Mouse (Mus musculus) E14TG2a.4 (cell line): ENCODE results near the gene Ptprm.

ENCODE experiments used
- CTCF ChIP-seq: conservative IDR thresholded peaks from 2 replicates; pipeline ENCODE4 v1.5.1; 2014; ENCODE audit warnings: low read length
- NANOG ChIP-seq: IDR thresholded peaks from 2 replicates; pipeline ENCODE4 v1.6.1; 2014; ENCODE audit warnings: borderline replicate concordance, low read length, mixed read lengths
- POU5F1 ChIP-seq: IDR thresholded peaks from 2 replicates; pipeline ENCODE4 v1.6.1; 2014; ENCODE audit warnings: low read length, borderline replicate concordance

DNA sequence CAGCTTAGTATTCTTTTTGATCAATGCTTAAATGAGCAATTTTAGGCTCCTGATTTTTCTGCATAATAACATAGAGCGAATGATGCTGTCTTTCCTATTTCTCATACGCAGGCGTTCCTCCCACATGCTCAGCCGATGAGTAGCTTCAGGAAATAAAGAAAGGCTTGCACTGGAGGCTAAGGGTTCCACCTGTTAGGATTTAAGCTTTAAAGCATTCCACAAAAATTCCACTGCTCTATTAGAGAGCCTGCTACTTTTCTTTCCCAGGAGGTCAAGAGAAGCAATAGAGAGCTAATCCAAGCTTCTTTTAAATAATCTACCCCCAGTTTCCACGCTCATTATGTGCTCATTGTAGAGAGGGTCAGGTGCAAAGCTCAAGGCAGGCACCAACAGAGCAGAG lies 127.3 kb downstream of the Ptprm start:
- TF ChIP-seq CTCF (no peak), NANOG (no peak), POU5F1 (no peak)
